Mouse (Mus musculus) intestine, embryonic 16.5 days (tissue): ENCODE measurements around the gene Sik2. TPM values are rescaled to one million over a fixed set of nuclear protein-coding genes. Genes with fewer than 3 reads are reported as not detected.

Source experiments
- ATAC-seq: fragments of 200-750 bp; cut with Nextera tagmentation; 2 replicates; pipeline ENCODE4 v1.8.0; 2017; ENCODE audit warnings: moderate TSS enrichment, moderate library complexity
- H3K27ac ChIP-seq: fragments of 300-500 bp; sonication (generic); 2 replicates; pipeline ENCODE4 v1.5.1; 2014; ENCODE audit warnings: mild to moderate bottlenecking, low read length
- H3K27me3 ChIP-seq: fragments of 300-500 bp; sonication (generic); replicated peaks from 2 replicates; pipeline ENCODE4 v1.6.1; 2014; ENCODE audit warnings: low read length, control low read depth, mixed read lengths; ENCODE audit not compliant: control insufficient read depth, insufficient read depth
- H3K36me3 ChIP-seq: fragments of 300-500 bp; sonication (generic); 2 replicates; pipeline ENCODE4 v1.6.1; 2014; ENCODE audit warnings: low read length, control low read depth; ENCODE audit not compliant: control insufficient read depth, insufficient read depth
- H3K4me1 ChIP-seq: fragments of 300-500 bp; sonication (generic); 2 replicates; pipeline ENCODE4 v1.6.1; 2014; ENCODE audit warnings: low read length, control low read depth, mixed read lengths; ENCODE audit not compliant: control insufficient read depth, insufficient read depth
- H3K4me2 ChIP-seq: fragments of 300-500 bp; sonication (generic); 2 replicates; pipeline ENCODE4 v1.6.1; 2014; ENCODE audit warnings: low read depth, low read length, control low read depth
- H3K4me3 ChIP-seq: fragments of 300-500 bp; sonication (generic); 2 replicates; pipeline ENCODE4 v1.5.1; 2014; ENCODE audit warnings: mild to moderate bottlenecking, low read length
- H3K9ac ChIP-seq: fragments of 300-500 bp; sonication (generic); 2 replicates; pipeline ENCODE4 v1.6.1; 2014; ENCODE audit warnings: low read depth, low read length
- H3K9me3 ChIP-seq: fragments of 300-500 bp; sonication (generic); 2 replicates; pipeline ENCODE4 v1.6.1; 2016; ENCODE audit warnings: low read length, control low read depth; ENCODE audit not compliant: control insufficient read depth
- WGBS: fragments of 180-500 bp; shearing (Covaris S2); extraction: QIAGEN DNeasy Blood & Tissue Kit; methylation state at CpG from one replicate; pipeline ENCODE4 v1.1.7; 2014; 5-methylcytosine and 5-hydroxymethylcytosine counted together
- polyA plus RNA-seq: library from polyadenylated mRNA; unstranded; fragments of >200 nt; fragmentation: Nextera tagmentation; extraction: Ambion mirVana; gene quantifications from 2 replicates; pipeline ENCODE4 v1.2.1, GENCODE M21; 2015

The Sik2 gene
- polyA plus RNA-seq, 1 experiment from 2014 or later: 12.7 TPM

DNA sequence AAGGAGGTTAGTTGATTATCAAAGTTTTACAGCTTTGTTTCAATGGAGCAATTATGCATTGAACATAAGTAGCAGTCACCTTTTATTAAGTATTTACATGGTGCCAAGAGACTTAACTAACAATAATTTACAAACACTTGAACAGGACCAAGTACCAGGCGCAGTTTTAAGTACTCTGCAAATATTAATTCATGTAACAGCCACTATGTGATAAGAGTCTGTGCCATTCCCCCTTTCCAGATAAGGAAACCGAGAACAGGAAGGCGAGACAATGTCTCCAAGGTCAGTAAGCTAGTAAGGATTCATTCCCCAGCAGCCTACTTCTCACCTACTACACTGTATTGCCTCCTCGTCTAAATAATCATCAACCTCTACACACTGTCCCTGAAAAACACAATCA is 83.1 kb downstream of the Sik2 start:
- no peaks in the 10 kb centered on the region for H3K36me3 ChIP-seq
- no peak for ATAC-seq

DNA sequence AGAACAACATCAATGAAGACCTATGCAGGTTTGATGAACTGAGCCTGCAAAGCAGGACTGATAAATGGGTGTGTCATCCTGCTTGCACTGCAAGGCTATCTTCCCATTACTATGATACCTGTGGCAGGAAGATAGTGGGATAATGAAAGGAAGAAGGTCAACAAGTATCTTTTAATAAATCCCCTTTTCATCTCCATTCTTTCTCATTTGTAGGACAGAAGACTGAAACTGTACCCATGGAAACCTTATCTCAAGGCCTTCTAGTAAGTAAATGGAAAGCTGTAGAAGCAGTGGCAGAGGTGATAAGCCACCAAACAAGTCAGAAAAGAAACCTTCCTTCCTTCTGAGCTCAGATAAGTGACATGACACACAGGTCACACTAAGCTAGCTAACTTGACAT is 84.4 kb downstream of the Sik2 start:
- no peak overlapping the region for H3K4me2 ChIP-seq
- H3K36me3 ChIP-seq: no peaks in the 10 kb centered on the region
- no peaks in the 10 kb centered on the region for H3K9me3 ChIP-seq
- ATAC-seq: peak; percentile 65
- H3K27me3 ChIP-seq: no peaks in the 10 kb centered on the region
- H3K4me1 ChIP-seq: 0 out of 2 replicates have a peak, but pooled peaks cover 4% of the 10 kb centered on the region
- H3K27ac ChIP-seq: no peak overlapping the region
- H3K9ac ChIP-seq: no peak overlapping the region
- no peak overlapping the region for H3K4me3 ChIP-seq

More for the DNA sequence above, 83.1 kb downstream of the Sik2 start:
- H3K27me3 ChIP-seq: no peaks in the 10 kb centered on the region
- 0 out of 2 replicates have a peak, but pooled peaks cover 2% of the 10 kb centered on the region for H3K4me1 ChIP-seq
- H3K4me2 ChIP-seq: no peak overlapping the region
- no peak overlapping the region for H3K9ac ChIP-seq
- no peaks in the 10 kb centered on the region for H3K9me3 ChIP-seq
- WGBS: 59% methylated on average over 4 of the region's 4 CpGs
- no peak overlapping the region for H3K27ac ChIP-seq
- H3K4me3 ChIP-seq: no peak overlapping the region

DNA sequence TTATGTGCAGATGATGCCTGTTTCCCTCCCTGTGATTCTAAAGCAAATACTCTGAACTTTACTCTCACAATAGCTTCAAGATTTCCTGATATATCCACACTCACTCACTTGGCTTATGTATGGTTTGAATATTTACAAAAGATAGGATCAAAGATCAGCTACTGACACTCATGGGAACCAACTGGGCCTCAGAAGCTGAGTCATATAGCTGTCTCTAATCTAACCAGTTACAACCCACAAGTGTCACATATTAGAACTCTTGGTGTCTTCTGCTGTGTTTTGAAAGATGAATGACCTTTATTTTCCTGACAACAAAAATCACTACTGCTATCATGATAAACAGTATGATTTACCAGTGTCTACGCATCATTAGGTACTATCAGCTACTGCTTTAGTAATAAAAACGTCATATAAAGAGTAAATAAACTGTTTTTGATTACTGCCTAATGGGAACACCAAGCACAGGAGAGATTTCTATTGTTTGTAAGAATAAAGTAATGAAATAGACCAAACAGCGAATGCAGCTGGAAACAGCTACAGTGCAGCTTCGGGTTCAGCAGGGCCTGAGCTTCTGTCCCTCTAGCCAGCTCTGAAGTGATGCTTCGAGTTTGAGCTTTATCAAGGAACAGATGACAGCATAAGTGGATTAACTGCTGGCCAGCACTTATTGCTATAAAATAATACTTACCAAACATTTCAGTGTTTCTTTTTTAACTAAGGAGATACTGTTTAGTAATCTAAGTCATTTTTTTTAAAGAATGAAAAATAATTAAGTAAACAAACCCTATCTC is 86.3 kb downstream of the Sik2 start:
- Histone ChIP-seq H3K4me3 (no peak overlapping the region), H3K36me3 (no peaks in the 10 kb centered on the region), H3K9ac (no peak overlapping the region), H3K4me2 (no peak overlapping the region), H3K4me1 (peaks cover 4% of the 10 kb centered on the region; the same call in 1 of the 2 replicates), H3K27me3 (no peaks in the 10 kb centered on the region), H3K9me3 (no peaks in the 10 kb centered on the region), H3K27ac (0 out of 2 replicates have a peak overlapping the region, but pooled peaks have one; percentile 37)
- peak; percentile 91 for ATAC-seq
- 52% methylated on average over 5 of the region's 5 CpGs for WGBS

DNA sequence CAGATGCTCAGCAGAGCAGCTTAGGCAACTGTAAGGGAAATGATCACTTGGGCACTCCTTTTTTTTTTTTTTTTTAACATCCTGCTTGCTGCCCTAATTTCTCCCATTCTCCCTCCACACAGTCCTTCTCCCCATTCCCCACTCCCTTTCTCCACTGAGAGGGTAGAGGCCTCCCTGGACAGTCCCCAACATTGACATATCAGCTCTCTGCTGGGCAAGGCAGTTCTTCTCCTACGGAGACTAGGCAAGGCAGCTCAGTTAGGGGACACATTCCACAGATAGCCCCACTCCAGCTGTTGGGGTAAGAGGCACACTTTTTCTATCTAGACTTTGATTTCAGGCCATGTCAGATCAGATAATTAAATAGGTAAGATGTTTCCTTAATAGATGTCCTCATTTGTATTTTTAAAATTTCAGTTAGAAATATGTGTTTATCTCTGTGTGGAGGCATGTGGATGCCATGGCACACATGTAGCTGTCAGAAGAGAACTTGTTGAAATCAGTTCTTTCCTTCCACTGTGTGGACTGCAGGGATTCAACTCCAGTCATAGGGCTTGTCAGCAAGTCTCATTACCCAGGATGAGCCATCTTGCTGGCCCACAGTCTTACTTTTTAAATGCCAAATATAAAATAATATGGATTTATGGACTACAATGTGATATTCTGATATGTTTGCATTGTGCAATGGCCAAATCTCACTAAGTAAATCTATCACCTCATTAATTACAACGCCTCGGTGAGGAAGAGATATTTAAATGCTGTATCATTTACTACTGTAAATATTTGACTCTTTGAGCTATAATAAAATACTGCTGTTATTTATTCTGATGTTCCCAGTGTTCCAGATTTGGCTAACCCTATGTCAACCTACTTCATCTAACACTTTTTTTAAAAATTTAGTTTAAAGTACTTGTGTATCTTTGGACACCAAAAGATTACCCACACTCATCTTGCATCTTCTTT is 87.7 kb downstream of the Sik2 start:
- Histone ChIP-seq H3K36me3 (no peaks in the 10 kb centered on the region), H3K9me3 (no peaks in the 10 kb centered on the region), H3K4me2 (no peak overlapping the region), H3K27me3 (no peaks in the 10 kb centered on the region), H3K27ac (no peak overlapping the region), H3K4me3 (no peak overlapping the region), H3K9ac (no peak overlapping the region), H3K4me1 (peaks cover 4% of the 10 kb centered on the region; the same call in 1 of the 2 replicates)
- no peak for ATAC-seq
- WGBS: 60% methylated on average over 3 of the region's 3 CpGs

GRCm38 (mm10) chr9:50919554-50919953 is 89.3 kb downstream of the Sik2 start:
- Histone ChIP-seq H3K4me3 (no peak overlapping the region), H3K27ac (no peak overlapping the region), H3K4me1 (peaks cover 4% of the 10 kb centered on the region; the same call in 1 of the 2 replicates), H3K36me3 (no peaks in the 10 kb centered on the region), H3K9me3 (no peaks in the 10 kb centered on the region), H3K4me2 (no peak overlapping the region), H3K9ac (no peak overlapping the region), H3K27me3 (no peaks in the 10 kb centered on the region)
- no peak for ATAC-seq
- 96% methylated on average over 2 of the region's 2 CpGs for WGBS

- no peaks in the 10 kb centered on the region for H3K9me3 ChIP-seq
- H3K27ac ChIP-seq: no peak overlapping the region
- no peak overlapping the region for H3K9ac ChIP-seq
- H3K4me2 ChIP-seq: no peak overlapping the region
- H3K36me3 ChIP-seq: no peaks in the 10 kb centered on the region
- H3K4me3 ChIP-seq: no peak overlapping the region
- WGBS: 52% methylated on average over 3 of the region's 3 CpGs
- H3K27me3 ChIP-seq: no peaks in the 10 kb centered on the region
- ATAC-seq: no peak
- H3K4me1 ChIP-seq: peaks cover 4% of the 10 kb centered on the region; the same call in 1 of the 2 replicates
Measured at GRCm38 (mm10) chr9:50918131-50918530, 90.7 kb downstream of the Sik2 start.

DNA sequence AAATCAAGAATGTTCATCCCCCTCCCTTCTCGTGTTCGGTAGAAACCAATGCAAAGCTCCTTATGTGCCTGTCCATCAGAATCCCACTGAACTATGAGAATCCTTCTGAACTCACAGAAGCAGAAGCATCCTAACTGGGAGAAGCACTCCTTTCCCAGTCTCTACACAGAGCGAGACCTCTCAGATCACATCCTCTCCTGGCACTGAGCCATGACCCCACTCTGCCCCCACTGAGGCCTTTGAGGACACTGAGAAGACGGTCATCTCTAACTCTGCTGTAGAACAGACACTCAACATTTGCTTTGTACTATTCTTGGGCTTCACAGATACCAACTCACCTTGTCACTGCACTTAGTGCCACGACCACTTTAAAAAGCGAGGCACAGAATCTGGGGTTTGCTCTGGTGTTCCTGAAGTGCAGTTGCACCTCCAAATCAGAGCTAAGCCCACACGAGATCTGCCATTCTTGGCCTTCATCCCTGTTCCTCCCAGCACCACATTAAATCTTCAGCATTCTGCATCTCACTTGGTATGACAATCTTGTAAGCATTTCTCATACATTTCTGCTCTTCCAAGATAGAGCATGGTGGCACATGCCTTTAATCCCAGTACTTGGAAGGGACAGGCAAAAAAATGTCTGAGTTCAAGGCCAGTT is 96.9 kb downstream of the Sik2 start:
- H3K9me3 ChIP-seq: no peaks in the 10 kb centered on the region
- no peak overlapping the region for H3K4me3 ChIP-seq
- H3K9ac ChIP-seq: no peak overlapping the region
- 78% methylated on average over 7 of the region's 7 CpGs for WGBS
- no peaks in the 10 kb centered on the region for H3K27me3 ChIP-seq
- no peak overlapping the region for H3K27ac ChIP-seq
- no peaks in the 10 kb centered on the region for H3K4me1 ChIP-seq
- peaks cover 4% of the 10 kb centered on the region; the same call in 1 of the 2 replicates for H3K36me3 ChIP-seq
- no peak overlapping the region for H3K4me2 ChIP-seq
- ATAC-seq: no peak

DNA sequence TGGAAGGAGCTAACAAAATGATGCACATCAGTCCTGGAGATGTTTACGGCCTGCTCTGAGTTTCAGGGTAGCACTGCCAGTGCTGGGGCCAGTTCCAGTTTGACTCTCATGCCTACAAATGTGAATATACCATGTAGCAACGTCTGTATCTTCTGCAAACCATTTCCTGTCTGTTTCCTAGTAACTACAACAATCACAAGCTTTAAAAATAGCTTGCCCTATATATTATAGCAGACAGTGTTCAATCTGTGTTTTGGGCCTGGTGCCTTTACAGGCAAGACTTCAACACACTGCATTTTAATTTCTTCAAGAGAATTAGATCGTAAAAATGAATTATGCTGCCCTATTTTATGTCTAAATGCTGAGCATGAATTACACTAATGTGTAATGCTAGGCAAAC is 103.6 kb downstream of the Sik2 start:
- Histone ChIP-seq H3K4me3 (no peak overlapping the region), H3K27me3 (no peaks in the 10 kb centered on the region), H3K27ac (no peak overlapping the region), H3K9me3 (no peaks in the 10 kb centered on the region), H3K4me1 (no peaks in the 10 kb centered on the region), H3K9ac (no peak overlapping the region), H3K4me2 (no peak overlapping the region), H3K36me3 (peaks cover 4% of the 10 kb centered on the region; the same call in 1 of the 2 replicates)
- no peak for ATAC-seq
- WGBS: 64% methylated on average over 3 of the region's 3 CpGs
